Mouse (Mus musculus) gastrocnemius, postnatal 10 days (tissue): Measurements from ENCODE around the gene Tdrd6. TPM values are rescaled to one million over a fixed set of nuclear protein-coding genes. Genes with fewer than 3 reads are reported as not detected.
A peak's percentile ranks its signal among the peaks of the same experiment; 100 is the strongest.

Experiments
- DNase-seq: peaks from one replicate; pipeline ENCODE4 v3.0.0; 2021; ENCODE audit warnings: mixed read lengths
- total RNA-seq, 2 experiments: library from RNA; stranded (reverse); gene quantifications; 2 replicates each; pipeline ENCODE4 v1.2.3; 2021

The Tdrd6 gene
- total RNA-seq, 2 experiments from 2014 or later, result 0.07 to 0.09 TPM

DNA sequence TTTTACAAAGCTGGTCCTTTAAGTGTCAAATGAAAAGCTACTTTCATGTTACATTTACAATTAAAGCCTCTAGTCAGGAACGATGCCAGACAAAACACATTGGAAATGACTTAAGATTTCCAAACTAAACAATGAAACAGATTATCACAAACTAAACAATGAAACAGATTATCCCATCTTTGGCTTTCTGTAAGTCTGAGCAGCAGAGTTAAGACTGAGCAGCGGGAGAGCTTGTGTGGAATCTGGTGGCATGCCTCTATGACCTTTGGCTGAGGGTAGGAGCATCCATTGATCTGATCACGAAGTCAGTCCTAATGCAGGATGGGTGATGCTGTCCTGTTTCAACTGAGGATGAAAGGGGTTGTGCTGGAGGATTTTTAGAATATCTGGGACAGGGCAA lies 17.9 kb downstream of the Tdrd6 start:
- DNase-seq, result no peak

DNA sequence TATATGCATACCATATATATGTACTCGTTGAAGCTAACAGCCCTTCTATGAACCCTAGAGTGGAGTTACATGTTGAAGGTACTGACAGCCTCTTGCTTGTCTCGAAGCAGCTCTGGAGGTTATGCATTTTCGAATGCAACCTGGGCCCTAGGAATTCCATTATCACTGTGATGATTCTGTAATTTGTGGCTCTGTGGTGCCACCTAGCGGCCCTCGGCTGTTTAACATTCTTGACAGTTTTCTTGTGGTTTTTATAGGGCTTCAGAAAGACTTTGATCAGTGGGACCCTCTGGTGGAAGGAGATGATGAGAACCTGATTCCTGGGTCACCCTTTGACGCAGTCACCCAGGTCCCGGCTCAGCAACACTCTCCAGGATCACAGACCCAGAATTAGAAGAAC lies 18.5 kb downstream of the Tdrd6 start:
- peak; percentile 47 for DNase-seq

DNA sequence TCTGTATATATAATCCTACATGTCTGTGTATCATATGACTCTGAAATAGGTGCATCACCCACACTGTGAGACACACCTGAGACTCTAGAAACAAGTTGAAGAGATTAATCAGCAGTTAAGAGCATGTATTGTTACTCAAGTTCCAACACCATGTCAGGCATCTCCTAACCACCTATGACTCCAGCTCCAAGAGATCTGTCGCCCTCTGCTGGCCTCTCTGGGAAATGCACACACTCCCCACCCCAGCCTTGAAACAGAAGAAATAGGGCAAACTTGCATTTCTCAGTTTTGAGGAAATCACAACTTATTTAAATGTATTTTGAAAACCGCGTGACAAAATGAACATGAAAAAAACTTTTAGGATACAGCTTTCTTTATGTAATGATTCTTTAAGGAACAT lies 23.4 kb downstream of the Tdrd6 start:
- DNase-seq, result peak; percentile 80

DNA sequence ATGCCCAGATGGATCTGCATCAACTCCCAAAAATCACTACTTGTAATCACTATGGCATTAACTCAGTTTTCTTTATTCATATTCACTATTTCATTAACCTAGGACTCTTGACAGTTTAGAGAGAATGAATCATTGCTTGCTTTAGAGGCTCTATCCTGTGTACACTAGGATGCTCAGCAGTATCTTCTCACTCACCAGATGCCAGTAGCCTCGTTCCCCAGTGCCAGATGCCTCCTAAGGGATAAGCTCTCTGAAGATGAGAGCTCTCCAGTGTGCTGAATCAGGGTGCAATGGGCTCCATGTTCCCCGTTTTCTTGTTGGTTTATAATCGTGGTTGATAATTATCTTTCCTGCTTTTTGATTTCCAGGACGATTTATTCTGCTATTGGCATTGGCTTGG lies 31.4 kb downstream of the Tdrd6 start:
- no peak for DNase-seq

DNA sequence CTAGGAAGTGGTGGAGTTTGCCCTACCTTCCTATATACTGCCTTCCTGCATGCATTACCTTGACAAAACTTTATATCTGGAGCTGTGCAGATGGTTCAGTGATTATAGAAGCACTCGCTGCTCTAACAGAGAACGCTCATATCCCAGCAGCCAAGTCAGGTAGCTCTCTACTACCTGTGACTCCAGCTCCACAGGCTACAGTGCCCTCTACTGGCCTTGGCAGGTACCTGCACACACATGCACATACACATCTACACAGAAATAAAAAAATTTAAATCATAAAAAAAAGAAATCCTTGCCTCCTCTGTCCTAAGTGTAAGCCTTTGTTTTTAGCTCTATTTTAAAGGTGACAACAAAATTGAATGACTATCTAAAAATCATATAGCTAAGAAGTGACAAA lies 32.4 kb downstream of the Tdrd6 start:
- no peak for DNase-seq

DNA sequence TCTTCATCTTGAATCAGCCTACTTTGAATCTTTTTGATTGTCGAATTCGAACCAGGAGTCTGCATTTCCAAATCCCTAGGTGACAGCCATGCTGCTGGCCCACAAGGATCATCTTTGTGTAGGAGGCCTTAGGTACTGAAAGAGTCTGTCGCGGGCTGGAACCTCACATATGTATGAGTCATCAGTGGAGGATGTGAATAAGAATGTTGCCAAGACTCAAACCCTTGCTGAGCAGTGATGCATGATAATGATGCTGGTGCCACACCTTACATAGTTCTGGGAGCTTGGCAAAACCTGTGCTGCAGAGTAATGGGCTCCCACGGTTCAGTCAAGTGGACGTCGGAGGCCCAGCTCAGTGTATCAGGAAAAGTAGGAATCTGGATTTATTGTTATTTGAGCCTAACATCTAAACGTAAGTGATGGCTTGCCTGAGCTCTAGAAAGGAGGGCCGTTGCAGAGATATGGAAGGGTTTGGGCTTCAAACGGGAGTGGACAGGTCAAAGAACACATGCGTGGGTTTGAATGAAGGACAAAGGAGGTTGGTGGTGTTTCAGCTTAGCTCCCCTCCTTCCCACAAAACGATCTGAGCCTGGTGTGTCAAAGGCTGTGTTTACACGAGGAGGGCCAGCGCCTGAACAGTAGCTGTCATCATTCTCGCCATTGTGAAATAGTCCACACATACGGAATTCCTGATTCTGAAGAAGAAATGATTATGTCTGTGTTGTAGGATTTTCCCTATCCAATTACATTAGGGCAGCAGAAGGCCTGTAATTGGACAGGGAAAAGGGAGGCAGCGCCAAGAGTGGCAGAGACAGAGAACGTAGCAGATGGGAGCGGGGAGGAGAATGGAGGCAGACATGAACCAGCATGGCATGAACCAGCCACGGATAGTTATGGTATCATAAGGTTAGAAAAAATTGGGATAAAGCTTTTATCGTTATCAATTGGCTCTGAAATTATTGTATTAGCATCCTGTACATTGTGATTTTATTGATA lies 37.5 kb downstream of the Tdrd6 start:
- DNase-seq, result no peak

DNA sequence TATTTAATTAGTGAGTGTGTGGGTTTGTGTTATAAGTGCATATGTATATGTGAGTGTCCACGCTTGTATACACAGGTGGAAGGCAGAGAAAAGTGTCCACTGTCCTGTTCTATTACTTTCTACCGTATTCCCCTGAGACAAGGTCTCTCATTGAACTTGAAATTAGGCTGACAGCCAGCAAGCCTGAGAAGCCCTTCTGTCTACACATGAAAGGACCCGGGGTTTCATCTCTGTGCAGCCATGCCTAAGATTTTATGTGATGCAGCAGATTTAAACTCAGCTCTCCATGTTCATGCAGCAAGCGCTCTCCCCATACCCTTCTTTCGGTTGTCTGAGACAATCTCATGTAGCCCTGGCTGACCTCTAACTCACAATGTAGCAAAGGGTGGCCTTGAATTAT lies 39.6 kb downstream of the Tdrd6 start:
- DNase-seq, result no peak

DNA sequence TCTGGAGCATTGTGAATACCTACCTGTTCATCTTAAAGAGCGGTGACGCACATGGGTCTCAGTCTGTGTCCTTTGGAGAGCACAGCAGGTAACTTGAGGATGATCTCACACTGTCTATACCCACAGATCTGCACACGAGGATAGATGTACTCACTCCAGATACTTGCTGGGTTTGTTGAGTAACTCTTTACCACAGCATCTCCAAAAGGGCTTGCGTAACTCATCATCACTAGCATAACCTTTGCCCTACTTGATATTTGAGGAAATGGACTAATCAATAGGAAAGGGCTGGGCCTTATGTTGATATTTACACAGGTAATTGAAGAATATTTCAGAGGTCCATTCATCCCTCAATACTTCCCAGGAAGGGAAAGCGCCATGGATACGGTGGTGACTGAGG lies 40.3 kb downstream of the Tdrd6 start:
- DNase-seq, result no peak

DNA sequence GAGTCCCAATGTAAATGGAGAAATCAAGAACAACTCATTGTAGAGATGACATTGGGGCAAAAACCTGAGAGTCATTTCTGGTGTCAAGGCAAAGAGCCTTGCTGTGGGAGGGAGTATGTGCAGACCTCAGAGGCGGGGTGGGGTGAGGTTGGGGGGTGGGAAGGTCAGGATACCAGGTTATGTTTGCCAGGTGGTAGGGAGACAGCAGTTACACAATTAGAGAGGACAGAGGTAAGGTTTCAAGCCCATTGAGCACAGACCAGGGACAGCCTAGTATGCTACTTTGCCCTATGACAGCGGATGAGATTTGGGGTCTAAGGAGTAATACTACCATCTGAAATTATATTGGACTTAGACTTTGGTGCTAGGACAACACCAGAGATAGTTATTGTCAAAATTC lies 42.8 kb downstream of the Tdrd6 start:
- DNase-seq, result no peak

DNA sequence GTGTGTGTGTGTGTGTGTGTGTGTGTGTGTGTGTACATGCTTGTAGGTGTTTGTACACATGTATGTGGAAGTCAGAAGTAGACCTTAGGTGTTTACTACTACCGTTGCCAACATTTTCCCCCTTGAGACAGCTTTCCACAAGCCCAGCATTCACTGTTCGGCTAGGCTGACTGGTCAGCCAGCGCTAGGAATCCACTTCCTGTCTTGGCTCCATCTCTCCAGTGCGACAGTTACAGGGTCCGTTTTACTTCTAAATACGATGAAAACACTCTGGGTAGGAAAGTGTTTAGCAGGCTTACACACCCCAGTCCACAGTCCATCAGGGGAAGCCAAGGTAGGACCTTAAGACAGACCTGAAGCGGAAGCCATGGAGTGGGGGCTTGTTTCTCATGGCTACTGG lies 45.3 kb downstream of the Tdrd6 start:
- no peak for DNase-seq

DNA sequence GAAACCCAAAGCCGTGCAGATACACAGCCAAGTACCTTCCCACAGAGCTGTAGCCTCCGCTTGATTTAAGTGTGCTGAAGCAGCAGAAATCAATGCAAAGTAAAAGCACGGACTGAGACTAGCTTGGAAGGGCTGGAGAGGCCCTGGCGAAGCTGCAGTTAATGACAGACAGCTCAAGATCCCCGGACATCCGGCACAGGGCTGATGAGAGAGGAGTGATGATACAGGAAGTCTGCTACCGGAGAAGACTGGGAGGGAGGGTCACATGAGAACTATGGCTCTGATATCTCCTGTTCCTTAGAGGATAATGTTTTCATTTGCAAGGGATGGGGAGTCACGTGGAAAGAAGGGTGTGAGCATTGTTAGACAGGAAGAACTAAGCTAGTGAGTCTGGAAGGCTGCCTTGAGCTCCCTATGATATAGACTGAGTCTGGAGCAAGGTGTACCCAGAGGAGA lies 49.1 kb downstream of the Tdrd6 start:
- peak; percentile 40 for DNase-seq

DNA sequence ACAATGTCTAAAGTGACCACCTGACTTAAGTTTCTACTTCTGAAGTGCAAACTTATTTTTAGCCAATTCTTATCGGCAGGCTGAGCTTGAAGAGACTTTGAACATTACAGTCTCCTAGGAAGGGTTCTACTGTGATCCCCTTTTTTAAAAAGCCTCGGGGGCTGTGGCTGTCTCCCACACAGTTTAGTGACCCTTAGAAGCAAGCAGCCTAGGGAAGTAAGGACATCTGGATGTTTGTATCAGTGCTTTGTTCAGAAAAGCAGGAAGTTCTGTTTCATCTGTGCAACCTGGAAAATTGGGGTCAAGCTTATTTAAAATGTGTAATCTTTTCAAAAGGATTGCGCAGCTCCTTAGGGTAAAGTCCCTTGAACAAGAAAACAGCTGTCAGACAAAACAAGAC lies 49.6 kb downstream of the Tdrd6 start:
- no peak for DNase-seq

DNA sequence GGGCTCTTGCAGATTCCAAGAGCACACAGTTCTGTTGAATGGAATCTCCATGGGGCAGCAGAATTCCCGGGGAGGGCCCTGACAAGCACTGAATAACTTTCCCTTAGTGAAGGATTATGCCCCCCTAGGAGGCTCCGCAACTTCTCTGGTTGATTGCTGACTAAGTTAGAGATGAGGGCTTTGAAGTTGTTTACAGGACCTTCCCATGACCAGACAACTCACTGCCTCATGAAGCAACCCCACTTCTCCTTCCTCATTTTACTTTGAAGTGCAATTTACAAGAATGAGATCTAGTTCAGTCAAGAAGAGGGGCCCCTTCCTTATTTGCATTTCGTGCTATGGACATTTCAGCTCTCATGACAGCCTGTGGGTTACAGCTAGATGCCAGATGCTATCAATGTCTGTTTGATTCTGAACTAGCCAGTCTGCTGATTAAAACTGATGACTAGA lies 56.5 kb downstream of the Tdrd6 start:
- DNase-seq, result no peak

DNA sequence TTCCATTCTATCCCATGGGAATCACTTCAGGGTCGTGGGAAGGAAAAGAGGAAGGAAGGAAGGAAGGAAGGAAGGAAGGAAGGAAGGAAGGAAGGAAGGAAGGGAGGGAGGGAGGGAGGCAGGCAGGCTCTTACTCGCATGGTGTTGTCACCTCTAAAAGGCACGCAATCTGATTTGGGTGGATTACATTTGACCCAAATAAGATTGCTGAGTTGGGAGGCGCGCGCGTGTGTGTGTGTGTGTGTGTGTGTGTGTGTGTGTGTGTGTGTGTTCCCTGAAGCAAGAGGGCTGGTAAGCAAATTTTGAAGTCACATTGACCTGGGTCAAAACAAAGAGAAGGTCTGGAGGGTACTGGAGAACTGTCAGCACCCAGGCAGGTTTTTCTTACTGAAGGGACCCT lies 60.8 kb downstream of the Tdrd6 start:
- DNase-seq, result no peak

DNA sequence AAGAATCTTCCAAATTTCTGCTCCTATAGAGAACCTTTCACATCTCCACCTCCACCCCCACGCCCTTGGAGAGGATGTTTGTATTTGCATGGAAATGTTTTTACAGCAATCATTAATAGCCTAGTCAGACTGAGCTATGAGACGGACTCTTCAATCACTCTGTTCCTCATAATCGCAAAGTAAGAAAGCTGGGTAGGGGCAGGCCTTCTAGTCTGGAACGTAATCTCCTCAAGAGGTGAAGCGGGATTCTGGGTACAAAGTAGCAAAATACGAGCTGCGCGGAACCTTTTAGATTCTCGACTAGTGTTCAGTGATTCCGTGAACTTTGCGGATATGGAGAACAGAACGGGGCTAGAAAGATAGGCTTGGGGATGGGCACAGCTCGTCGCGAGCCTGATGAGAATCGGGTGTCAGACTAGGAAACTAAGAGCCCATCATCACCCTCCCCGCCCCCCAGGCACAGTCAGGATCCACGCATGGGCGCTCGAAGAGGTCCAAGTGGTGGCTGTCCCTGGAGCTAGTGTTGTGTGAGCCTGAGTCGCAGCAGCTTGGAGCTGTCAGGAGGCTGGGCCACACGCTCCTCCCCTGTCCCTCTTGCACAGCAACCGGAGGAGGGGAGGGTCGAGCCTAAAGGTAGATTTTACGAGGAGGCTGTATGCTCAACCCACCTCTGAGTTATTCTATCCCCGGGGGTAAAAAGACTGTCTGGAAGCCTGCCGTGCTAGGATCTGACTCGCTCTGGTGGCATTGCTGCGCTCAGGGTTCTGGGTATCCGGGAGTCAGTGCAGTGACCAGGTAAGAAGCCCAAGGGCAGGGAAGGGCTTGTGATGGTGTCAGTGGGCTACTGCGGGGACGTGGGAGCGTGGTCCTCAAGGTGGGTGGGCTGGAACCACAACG lies 61.9 kb downstream of the Tdrd6 start, which contains the start of gene Pla2g7:
TSS of gene Pla2g7 (plus strand) at position 107 of the 897 bp plus-strand sequence.
- DNase-seq, result peak; percentile 35

DNA sequence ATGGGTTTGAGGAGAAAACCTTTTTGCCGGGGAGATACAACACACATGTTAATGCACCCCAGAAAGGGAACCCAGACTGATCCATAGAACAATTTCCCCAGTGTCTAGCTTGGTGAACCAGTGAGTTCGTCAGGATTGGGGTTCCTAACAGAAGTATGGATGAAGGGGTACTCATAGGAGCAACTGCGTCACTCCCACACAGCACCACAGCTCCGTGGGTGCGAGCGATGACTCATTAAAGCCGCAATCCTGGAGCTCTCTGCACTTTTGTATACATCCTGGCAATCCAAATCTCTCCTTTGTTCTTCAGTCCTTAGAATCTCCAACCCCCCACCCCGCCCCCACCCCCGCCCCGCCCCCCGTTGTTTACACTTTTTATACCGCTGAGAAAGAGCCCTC lies 62.5 kb downstream of the Tdrd6 start:
- no peak for DNase-seq

Other genes starting within 250 kb of the Tdrd6 start
- not detected for gene Mep1a, start 127.5 kb downstream of the Tdrd6 start, total RNA-seq
- gene Ankrd66, start 86.7 kb downstream of the Tdrd6 start, total RNA-seq, result not detected
- gene Pla2g7, start 62.2 kb downstream of the Tdrd6 start, total RNA-seq, result 1 to 10 TPM; 8.0 to 9.4 TPM
- 1 to 10 TPM; 3.0 to 4.4 TPM for gene Slc25a27, start 36.9 kb upstream of the Tdrd6 start, total RNA-seq
- gene Cyp39a1, start 37.1 kb upstream of the Tdrd6 start, total RNA-seq, result 1 to 10 TPM; 3.8 to 5.9 TPM
- gene Rcan2, start 171.1 kb upstream of the Tdrd6 start, total RNA-seq, result 10 to 100 TPM; 18.4 to 22.3 TPM